Mouse (Mus musculus) bone marrow, adult 2 months (tissue): ENCODE measurements around the gene Irak3. TPM values are rescaled to one million over a fixed set of nuclear protein-coding genes. Genes with fewer than 3 reads are reported as not detected.
"Not testable (repeated sequence)": the region's sequence is repeated elsewhere in the genome, so short reads cannot be mapped to it uniquely, and the experiment has no call there.

ENCODE experiments used
- H3K27ac ChIP-seq: fragments of 200-500 bp; 2 replicates; pipeline ENCODE4 v1.5.1; 2012; ENCODE audit warnings: low read depth, mild to moderate bottlenecking, control low read depth, inconsistent platforms, low read length; ENCODE audit not compliant: control insufficient read depth, poor library complexity, insufficient read depth
- H3K4me1 ChIP-seq: fragments of 200-500 bp; 2 replicates; pipeline ENCODE4 v1.6.1; 2011; ENCODE audit warnings: low read length; ENCODE audit not compliant: control insufficient read depth, insufficient read depth
- H3K4me3 ChIP-seq: fragments of 200-500 bp; replicated peaks from 2 replicates; pipeline ENCODE3; 2011; ENCODE audit warnings: mild to moderate bottlenecking, low read depth, low read length, control low read depth; ENCODE audit not compliant: control insufficient read depth
- CTCF ChIP-seq: fragments of 200-500 bp; IDR thresholded peaks from 2 replicates; pipeline ENCODE4 v1.5.1; 2011; ENCODE audit warnings: low read length, control low read depth; ENCODE audit not compliant: control insufficient read depth, insufficient read depth
- POLR2A ChIP-seq: fragments of 200-500 bp; IDR thresholded peaks from 2 replicates; pipeline ENCODE4 v1.6.1; 2011; ENCODE audit warnings: low read depth, mild to moderate bottlenecking, control low read depth, low read length, borderline replicate concordance; ENCODE audit not compliant: control insufficient read depth
- WGBS: fragments of 180-500 bp; shearing (Covaris S2); methylation state at CpG from one replicate; pipeline ENCODE4 v1.1.7; 2018; 5-methylcytosine and 5-hydroxymethylcytosine counted together
- polyA plus RNA-seq: library from polyadenylated mRNA; stranded (reverse); fragments of >200 nt; gene quantifications from 2 replicates; pipeline ENCODE4 v1.2.4, GENCODE M21; 2011; ENCODE audit warnings: low replicate concordance; ENCODE audit not compliant: missing spikeins, insufficient read depth, insufficient read length

The Irak3 gene
- polyA plus RNA-seq, 1 experiment: 14.3 TPM

- Histone ChIP-seq H3K4me1 (no peaks in the 10 kb centered on the region; the same call in 1 of the 2 replicates), H3K4me3 (no peak overlapping the region), H3K27ac (no peak overlapping the region)
- TF ChIP-seq POLR2A (no peak), CTCF (no peak)
- 91% methylated on average over 6 of the region's 6 CpGs for WGBS
Measured at GRCm38 (mm10) chr10:120113980-120114379, 88.0 kb downstream of the Irak3 start.

DNA sequence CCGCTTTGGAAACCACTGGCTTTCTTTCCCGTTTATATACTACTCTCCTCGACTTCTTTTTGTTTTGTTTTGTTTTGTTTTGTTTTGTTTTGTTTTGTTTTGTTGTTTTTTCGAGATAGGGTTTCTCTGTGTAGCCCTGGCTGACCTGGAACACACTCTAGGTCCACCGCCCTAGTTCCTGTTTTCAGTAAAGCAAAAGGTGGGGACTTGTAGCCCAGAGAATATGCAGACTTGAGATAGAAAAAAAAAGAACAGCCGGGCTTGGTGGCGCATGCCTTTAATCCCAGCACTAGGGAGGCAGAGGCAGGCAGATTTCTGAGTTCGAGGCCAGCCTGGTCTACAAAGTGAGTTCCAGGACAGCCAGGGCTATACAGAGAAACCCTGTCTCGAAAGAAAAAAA lies 88.4 kb downstream of the Irak3 start:
- H3K27ac ChIP-seq: not testable (repeated sequence)

GRCm38 (mm10) chr10:120112507-120113396 lies 89.2 kb downstream of the Irak3 start, which contains the start of gene Helb:
Gene Helb (minus strand): TSS chr10:120112987.
- H3K4me3 ChIP-seq: peak within 1 kb of the TSS; percentile 96
- H3K4me1 ChIP-seq: no peaks in the 10 kb centered on the region; the same call in 1 of the 2 replicates
- peak; percentile 54; the same call in 1 of the 2 replicates for TF ChIP-seq POLR2A
- TF ChIP-seq CTCF: no peak; the same call in 1 of the 2 replicates
- under 1% methylated on average over 55 of the region's 55 CpGs for WGBS
- H3K27ac ChIP-seq: peak within 1 kb of the TSS; percentile 96

More for the DNA sequence above, 88.4 kb downstream of the Irak3 start:
- 19% methylated on average over 9 of the region's 9 CpGs for WGBS
- not testable (repeated sequence) for H3K4me3 ChIP-seq, H3K4me1 ChIP-seq

GRCm38 (mm10) chr10:120111691-120112319 lies 90.1 kb downstream of the Irak3 start:
- no peak overlapping the region for H3K27ac ChIP-seq
- no peaks in the 10 kb centered on the region; the same call in 1 of the 2 replicates for H3K4me1 ChIP-seq
- peak overlapping the region; percentile 96 for H3K4me3 ChIP-seq
- TF ChIP-seq POLR2A (no peak), CTCF (no peak)
- 52% methylated on average over 3 of the region's 3 CpGs for WGBS

- H3K4me3 ChIP-seq: no peak overlapping the region
- WGBS: 98% methylated on average over 1 of the region's 1 CpGs
- no peak overlapping the region for H3K27ac ChIP-seq
Measured at GRCm38 (mm10) chr10:120100806-120101205, 101.1 kb downstream of the Irak3 start.

GRCm38 (mm10) chr10:120097564-120097963 lies 104.4 kb downstream of the Irak3 start:
- H3K4me3 ChIP-seq: no peak overlapping the region
- 89% methylated on average over 5 of the region's 5 CpGs for WGBS
- no peaks in the 10 kb centered on the region for H3K4me1 ChIP-seq
- no peak overlapping the region for H3K27ac ChIP-seq
- TF ChIP-seq CTCF: no peak

More at GRCm38 (mm10) chr10:120100806-120101205, 101.1 kb downstream of the Irak3 start:
- TF ChIP-seq POLR2A (no peak), CTCF (no peak)
- no peaks in the 10 kb centered on the region for H3K4me1 ChIP-seq

DNA sequence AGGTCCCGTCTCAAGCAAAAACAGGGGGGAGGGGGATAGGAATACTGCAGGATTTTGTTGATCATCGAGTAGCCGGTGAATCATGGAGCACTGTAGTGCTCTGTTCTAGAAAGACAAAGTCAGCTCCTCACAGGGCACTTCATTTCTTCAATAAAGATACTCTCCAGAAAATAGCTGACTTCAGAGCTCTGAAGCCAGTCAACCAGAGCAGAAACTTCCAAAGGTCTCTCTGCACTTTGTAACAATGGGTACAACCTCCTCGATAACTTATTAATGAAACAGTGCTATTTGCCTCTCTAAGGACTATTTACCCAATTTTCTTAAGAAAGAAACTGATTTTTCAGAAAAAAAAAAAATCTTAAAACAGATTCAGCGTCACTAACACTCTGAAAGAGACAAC lies 106.2 kb downstream of the Irak3 start:
- no peak overlapping the region for H3K27ac ChIP-seq
- H3K4me1 ChIP-seq: no peaks in the 10 kb centered on the region
- 94% methylated on average over 5 of the region's 5 CpGs for whole genome bisulfite sequencing
- TF ChIP-seq CTCF: no peak
- no peak for TF ChIP-seq POLR2A
- H3K4me3 ChIP-seq: no peak overlapping the region

DNA sequence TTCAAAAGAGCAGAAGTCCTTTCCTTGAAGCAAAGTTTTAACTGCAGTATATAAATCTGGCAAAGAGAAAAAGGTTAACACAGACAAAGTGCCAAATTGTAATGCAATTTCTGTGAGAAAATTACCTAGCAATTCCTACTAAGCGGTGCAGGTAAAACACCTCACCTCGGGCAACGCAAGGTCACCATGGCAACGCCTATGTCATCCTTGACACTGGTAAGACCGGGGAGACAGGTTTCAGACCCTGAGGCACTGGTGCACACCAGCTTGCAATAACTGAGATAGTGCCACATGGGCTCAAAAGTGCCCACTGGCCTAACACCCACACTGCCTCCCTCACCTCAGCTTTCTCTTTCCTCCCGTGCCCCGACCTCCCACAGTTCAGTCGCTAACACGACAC lies 106.8 kb downstream of the Irak3 start:
- Histone ChIP-seq H3K27ac (no peak overlapping the region), H3K4me1 (no peaks in the 10 kb centered on the region), H3K4me3 (no peak overlapping the region)
- no peak for TF ChIP-seq POLR2A
- no peak for TF ChIP-seq CTCF
- 96% methylated on average over 9 of the region's 9 CpGs for WGBS
